Comparison of ENCODE assay signal across 8 mouse cellular contexts in the genomic region with DNA sequence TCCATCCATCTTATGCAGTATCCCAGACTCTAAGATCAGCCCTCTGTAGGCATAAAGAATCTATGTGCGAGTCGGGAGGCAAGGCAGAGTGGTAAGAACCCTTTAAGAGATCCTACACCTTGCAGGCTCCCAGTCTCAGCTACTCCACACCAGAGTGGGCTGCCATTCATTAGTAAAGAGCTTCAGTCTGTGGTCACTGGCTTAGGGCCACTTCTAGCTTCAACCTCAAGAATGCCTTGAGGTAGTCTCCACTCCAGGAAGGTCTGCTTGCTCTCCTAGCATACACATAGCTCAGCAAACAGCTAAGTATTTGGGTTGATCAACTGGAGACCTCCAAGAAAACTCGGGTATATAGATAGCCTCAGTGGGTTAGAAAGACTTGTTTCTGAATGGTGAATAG. TPM values are rescaled to one million over a fixed set of nuclear protein-coding genes. Genes with fewer than 3 reads are reported as not detected.
DNase-seq lines count a peak whose midpoint lies in the region; ATAC-seq lines count a peak whose summit lies in the region.

No protein-coding gene starts in this region.

- no peaks in the 10 kb centered on the region for H3K9me3 ChIP-seq in heart, embryonic 11.5 days (replicated peaks; ENCODE audit: control insufficient read depth, low read length)
- H3K9me3 ChIP-seq in liver, embryonic 15.5 days (replicated peaks): no peaks in the 10 kb centered on the region

- peak overlapping the region; percentile 37; the same call in 1 of the 2 replicates for H3K4me3 ChIP-seq in heart, embryonic 11.5 days (ENCODE audit: low read depth, low read length)
- peak overlapping the region; percentile 46 for H3K4me3 ChIP-seq in liver, embryonic 15.5 days (replicated peaks)

- peak overlapping the region; percentile 78 for H3K4me2 ChIP-seq in heart, embryonic 11.5 days
- H3K4me2 ChIP-seq in liver, embryonic 15.5 days: peak overlapping the region; percentile 78

- intact Hi-C loops in heart, postnatal 25 days (cut with DNase I): loop anchor here (1.0 to 2.0 kb wide), 3 partner anchors 15 to 43 kb away; no protein-coding TSS in a partner anchor

- ATAC-seq in heart, embryonic 11.5 days (replicated peaks; ENCODE audit: insufficient number of reproducible peaks, low FRiP score, low TSS enrichment): no peak
- 0 out of 2 replicates have a peak, but pooled peaks have one; percentile 3 for ATAC-seq in erythroid progenitor cell, adult 5-6 weeks (replicated peaks; ENCODE audit: low FRiP score, poor library complexity, severe bottlenecking)
- no peak for ATAC-seq in liver, embryonic 15.5 days (ENCODE audit: insufficient read depth)
- ATAC-seq in cerebellum, adult (ENCODE audit: insufficient number of reproducible peaks, low FRiP score, low TSS enrichment): no peak

- H3K4me1 ChIP-seq in heart, embryonic 11.5 days (ENCODE audit: control insufficient read depth, insufficient read depth, low read length): peaks cover 9% of the 10 kb centered on the region
- peaks cover 72% of the 10 kb centered on the region for H3K4me1 ChIP-seq in liver, embryonic 15.5 days (replicated peaks)

- H3K27ac ChIP-seq in heart, embryonic 11.5 days (ENCODE audit: low read depth, low read length): no peak overlapping the region
- H3K27ac ChIP-seq in liver, embryonic 15.5 days (replicated peaks): peak overlapping the region; percentile 87

- H3K27me3 ChIP-seq in heart, embryonic 11.5 days (ENCODE audit: control insufficient read depth, insufficient read depth, low read length): no peaks in the 10 kb centered on the region
- no peaks in the 10 kb centered on the region for H3K27me3 ChIP-seq in liver, embryonic 15.5 days

- 0 out of 2 replicates have a peak overlapping the region, but pooled peaks have one; percentile 66 for H3K9ac ChIP-seq in heart, embryonic 11.5 days (ENCODE audit: low read depth, low read length)
- peak overlapping the region; percentile 54 for H3K9ac ChIP-seq in liver, embryonic 15.5 days

- 35% methylated on average over 3 of the region's 3 CpGs for WGBS in heart, embryonic 11.5 days (ENCODE audit: insufficient replicate concordance)
- WGBS in liver, embryonic 15.5 days (ENCODE audit: insufficient replicate concordance): 27% methylated on average over 3 of the region's 3 CpGs

- H3K36me3 ChIP-seq in heart, embryonic 11.5 days (ENCODE audit: control insufficient read depth, insufficient read depth, low read length): no peaks in the 10 kb centered on the region
- H3K36me3 ChIP-seq in liver, embryonic 15.5 days (replicated peaks): 0 out of 2 replicates have a peak, but pooled peaks cover 4% of the 10 kb centered on the region

- no peak for DNase-seq in heart, postnatal 25 days (ENCODE audit: low spot score)
- peak; percentile 49 for DNase-seq in 3T3-L1 (ENCODE audit: low read depth, low spot score)
- DNase-seq in cerebellum, postnatal 10 days: no peak
- no peak for DNase-seq in thymus, postnatal 14 days

RNA-seq across cellular contexts. Expression of gene E030018B13Rik, which starts 19.0 kb away (rescaled TPM):
- not detected in 2 replicates for polyA plus RNA-seq in heart, embryonic 11.5 days (2014; fragmentation: Nextera tagmentation; extraction: Ambion mirVana)
- total RNA-seq in heart, postnatal 25 days (2021): not detected
- total RNA-seq in erythroid progenitor cell, adult 5-6 weeks (2015; ENCODE audit: low replicate concordance): not detected in 2 replicates
- not detected in 2 replicates for total RNA-seq in erythroid progenitor cell, adult 5-6 weeks (2017; ENCODE audit: low replicate concordance)
- not detected in 2 replicates for polyA plus RNA-seq in liver, embryonic 15.5 days (2015; fragmentation: Nextera tagmentation; extraction: Ambion mirVana)

RNA-seq across cellular contexts. Expression of gene Klf13, which starts 41.1 kb away (rescaled TPM):
- 16.3 and 18.8 TPM in 2 replicates for polyA plus RNA-seq in heart, embryonic 11.5 days (2014; fragmentation: Nextera tagmentation; extraction: Ambion mirVana)
- 10 to 100 TPM; 43.8 to 63.8 TPM for total RNA-seq in heart, postnatal 25 days (2021)
- 41.8 and 46.9 TPM in 2 replicates for total RNA-seq in erythroid progenitor cell, adult 5-6 weeks (2015; ENCODE audit: low replicate concordance)
- total RNA-seq in erythroid progenitor cell, adult 5-6 weeks (2017; ENCODE audit: low replicate concordance): 53.8 and 60.1 TPM in 2 replicates
- 15.3 and 15.6 TPM in 2 replicates for polyA plus RNA-seq in liver, embryonic 15.5 days (2015; fragmentation: Nextera tagmentation; extraction: Ambion mirVana)
